Mouse (Mus musculus): Measurements from ENCODE around the gene Sec14l3.

GRCm38 (mm10) chr11:4097091-4097621 is 32.5 kb downstream of the Sec14l3 start:
- TF ChIP-seq HCFC1 (IDR thresholded peaks at IDR 0.05; ENCODE audit: borderline replicate concordance, insufficient read depth, low read length) (no peak), CHD2 (IDR thresholded peaks at IDR 0.05; ENCODE audit: low read depth, low read length) (no peak)

Data from ES-E14 (cell line).